Mouse (Mus musculus) neural tube, embryonic 15.5 days (tissue): Measurements from ENCODE around the gene Spg7. TPM values are rescaled to one million over a fixed set of nuclear protein-coding genes. Genes with fewer than 3 reads are reported as not detected.

ENCODE experiments used
- ATAC-seq: fragments of 200-750 bp; cut with Nextera tagmentation; 2 replicates; pipeline ENCODE4 v1.8.0; 2017; ENCODE audit warnings: mild to moderate bottlenecking, moderate TSS enrichment, moderate library complexity; ENCODE audit not compliant: low FRiP score
- H3K27ac ChIP-seq: fragments of 300-500 bp; sonication (generic); replicated peaks from 2 replicates; pipeline ENCODE4 v1.5.1; 2015; ENCODE audit warnings: mild to moderate bottlenecking, inconsistent platforms
- H3K27me3 ChIP-seq: fragments of 300-500 bp; sonication (generic); replicated peaks from 2 replicates; pipeline ENCODE4 v1.6.1; 2015; ENCODE audit warnings: inconsistent platforms
- H3K36me3 ChIP-seq: fragments of 300-500 bp; sonication (generic); 2 replicates; pipeline ENCODE4 v1.6.1; 2015; ENCODE audit warnings: inconsistent platforms
- H3K4me1 ChIP-seq: fragments of 300-500 bp; sonication (generic); 2 replicates; pipeline ENCODE4 v1.6.1; 2015; ENCODE audit warnings: inconsistent platforms
- H3K4me2 ChIP-seq: fragments of 300-500 bp; sonication (generic); 2 replicates; pipeline ENCODE4 v1.6.1; 2015; ENCODE audit warnings: inconsistent platforms, mild to moderate bottlenecking, moderate library complexity
- H3K4me3 ChIP-seq: fragments of 300-500 bp; sonication (generic); replicated peaks from 2 replicates; pipeline ENCODE4 v1.5.1; 2015; ENCODE audit warnings: mild to moderate bottlenecking, inconsistent platforms
- H3K9ac ChIP-seq: fragments of 300-500 bp; sonication (generic); replicated peaks from 2 replicates; pipeline ENCODE4 v1.6.1; 2015; ENCODE audit warnings: mild to moderate bottlenecking, inconsistent platforms
- H3K9me3 ChIP-seq: fragments of 300-500 bp; sonication (generic); replicated peaks from 2 replicates; pipeline ENCODE4 v1.6.1; 2016; ENCODE audit warnings: inconsistent platforms
- WGBS: fragments of 180-500 bp; shearing (Covaris S2); methylation state at CpG from one replicate; pipeline ENCODE4 v1.1.7; 2015; ENCODE audit warnings: mixed read lengths; 5-methylcytosine and 5-hydroxymethylcytosine counted together
- microRNA-seq: library from miRNA; unstranded; fragments of <30 nt; microRNA quantifications from one replicate; pipeline ENCODE4, GENCODE M21; 2017
- polyA plus RNA-seq: library from polyadenylated mRNA; unstranded; fragments of >200 nt; fragmentation: Nextera tagmentation; extraction: Ambion mirVana; gene quantifications from 2 replicates; pipeline ENCODE4 v1.2.1, GENCODE M21; 2015

The Spg7 gene
- polyA plus RNA-seq, 1 experiment from 2014 or later: 47.6 TPM

GRCm38 (mm10) chr8:123137645-123138077, 74.9 kb downstream of the Spg7 start:
- H3K9ac ChIP-seq: no peak overlapping the region
- H3K9me3 ChIP-seq: no peaks in the 10 kb centered on the region
- WGBS: 0% methylated on average over 2 of the region's 2 CpGs
- H3K36me3 ChIP-seq: no peaks in the 10 kb centered on the region
- H3K4me1 ChIP-seq: peaks cover 27% of the 10 kb centered on the region
- no peak overlapping the region; the same call in 1 of the 2 replicates for H3K27ac ChIP-seq
- no peaks in the 10 kb centered on the region for H3K27me3 ChIP-seq
- H3K4me2 ChIP-seq: no peak overlapping the region
- no peak; the same call in 1 of the 2 replicates for ATAC-seq
- no peak overlapping the region for H3K4me3 ChIP-seq

GRCm38 (mm10) chr8:123138741-123139140, 76.0 kb downstream of the Spg7 start:
- Histone ChIP-seq H3K27me3 (no peaks in the 10 kb centered on the region), H3K27ac (no peak overlapping the region), H3K4me3 (no peak overlapping the region), H3K9me3 (no peaks in the 10 kb centered on the region), H3K36me3 (no peaks in the 10 kb centered on the region), H3K4me2 (no peak overlapping the region), H3K4me1 (peaks cover 27% of the 10 kb centered on the region), H3K9ac (no peak overlapping the region)
- no peak for ATAC-seq
- WGBS: 65% methylated on average over 4 of the region's 4 CpGs

GRCm38 (mm10) chr8:123141741-123142462, 79.2 kb downstream of the Spg7 start:
- H3K9ac ChIP-seq: no peak overlapping the region
- no peak overlapping the region for H3K4me3 ChIP-seq
- no peaks in the 10 kb centered on the region for H3K27me3 ChIP-seq
- no peak for ATAC-seq
- no peaks in the 10 kb centered on the region for H3K36me3 ChIP-seq
- 0 out of 2 replicates have a peak overlapping the region, but pooled peaks have one; percentile 18 for H3K27ac ChIP-seq
- H3K4me2 ChIP-seq: no peak overlapping the region
- no peaks in the 10 kb centered on the region for H3K9me3 ChIP-seq
- WGBS: 74% methylated on average over 14 of the region's 14 CpGs
- H3K4me1 ChIP-seq: peaks cover 12% of the 10 kb centered on the region

- Histone ChIP-seq H3K36me3 (no peaks in the 10 kb centered on the region), H3K4me3 (no peak overlapping the region), H3K4me1 (peaks cover 3% of the 10 kb centered on the region; the same call in 1 of the 2 replicates), H3K9me3 (no peaks in the 10 kb centered on the region), H3K27ac (no peak overlapping the region), H3K4me2 (no peak overlapping the region), H3K27me3 (no peaks in the 10 kb centered on the region), H3K9ac (no peak overlapping the region)
- 68% methylated on average over 6 of the region's 6 CpGs for WGBS
- ATAC-seq: no peak
Observed at GRCm38 (mm10) chr8:123145279-123145678, 82.5 kb downstream of the Spg7 start.

- no peaks in the 10 kb centered on the region for H3K27me3 ChIP-seq
- H3K36me3 ChIP-seq: no peaks in the 10 kb centered on the region
- H3K27ac ChIP-seq: no peak overlapping the region
- H3K4me2 ChIP-seq: no peak overlapping the region
- H3K9me3 ChIP-seq: no peaks in the 10 kb centered on the region
- H3K4me1 ChIP-seq: peaks cover 3% of the 10 kb centered on the region; the same call in 1 of the 2 replicates
- no peak for ATAC-seq
- WGBS: 86% methylated on average over 7 of the region's 7 CpGs
- no peak overlapping the region for H3K4me3 ChIP-seq
- no peak overlapping the region for H3K9ac ChIP-seq
Observed at GRCm38 (mm10) chr8:123146390-123146789, 83.6 kb downstream of the Spg7 start.

Small RNAs within 50 kb of the gene (microRNA-seq; reads per million reads assigned to microRNA genes)
- not detected for gene Mir7079
- 0.52 reads per million for gene Mir7080

Other genes with a start within 250 kb of the Spg7 start
- gene Cdh15, start 215.0 kb upstream of the Spg7 start, polyA plus RNA-seq: 2.7 and 3.2 TPM in 2 replicates
- 36.5 and 59.9 TPM in 2 replicates for gene Ankrd11, start 20.7 kb upstream of the Spg7 start, polyA plus RNA-seq
- 659 and 826 TPM in 2 replicates for gene Rpl13, start 39.4 kb downstream of the Spg7 start, polyA plus RNA-seq
- 3.7 and 4.7 TPM in 2 replicates for gene Cpne7, start 54.4 kb downstream of the Spg7 start, polyA plus RNA-seq
- 2.2 and 3.4 TPM in 2 replicates for gene Sult5a1, start 95.4 kb downstream of the Spg7 start, polyA plus RNA-seq
- 0.41 and 1.1 TPM in 2 replicates for gene Dpep1, start 123.3 kb downstream of the Spg7 start, polyA plus RNA-seq
- 174 and 182 TPM in 2 replicates for gene Chmp1a, start 149.8 kb downstream of the Spg7 start, polyA plus RNA-seq
- 6.5 and 6.6 TPM in 2 replicates for gene Spata33, start 149.9 kb downstream of the Spg7 start, polyA plus RNA-seq
- 42.3 and 44.2 TPM in 2 replicates for gene Cdk10, start 161.9 kb downstream of the Spg7 start, polyA plus RNA-seq
- gene Spata2l, start 173.3 kb downstream of the Spg7 start, polyA plus RNA-seq: 11.3 and 12.8 TPM in 2 replicates
- gene Zfp276, start 191.3 kb downstream of the Spg7 start, polyA plus RNA-seq: 21.6 and 21.7 TPM in 2 replicates
- gene Vps9d1, start 191.4 kb downstream of the Spg7 start, polyA plus RNA-seq: 55.6 and 61.5 TPM in 2 replicates